Mouse (Mus musculus) embryonic fibroblast, embryonic 13.5 days (primary cell): ENCODE data around the gene Rptor.

Experiments
- CTCF ChIP-seq: IDR thresholded peaks from 2 replicates; pipeline ENCODE4 v1.5.1; 2011; ENCODE audit warnings: mild to moderate bottlenecking, control low read depth, low read length, moderate library complexity, borderline replicate concordance; ENCODE audit not compliant: insufficient read depth
- POLR2A ChIP-seq: IDR thresholded peaks from 2 replicates; pipeline ENCODE4 v1.6.1; 2011; ENCODE audit warnings: low read depth, mild to moderate bottlenecking, control low read depth, low read length, moderate library complexity

- no peak for TF ChIP-seq CTCF
- TF ChIP-seq POLR2A = no peak
These were observed 272.1 kb downstream of the Rptor start for GRCm38 (mm10) chr11:119874841-119875240.
